Mouse (Mus musculus) urinary bladder, postnatal 14 days (tissue): ENCODE measurements around the gene Ppp1r35.
A peak's percentile ranks its signal among the peaks of the same experiment; 100 is the strongest.

Source experiments
- DNase-seq: peaks from one replicate; pipeline ENCODE4 v3.0.0; 2021; ENCODE audit warnings: low spot score

Gene Ppp1r35

GRCm38 (mm10) chr5:137782776-137783522, 4.3 kb downstream of the Ppp1r35 start:
- DNase-seq, result no peak

DNA sequence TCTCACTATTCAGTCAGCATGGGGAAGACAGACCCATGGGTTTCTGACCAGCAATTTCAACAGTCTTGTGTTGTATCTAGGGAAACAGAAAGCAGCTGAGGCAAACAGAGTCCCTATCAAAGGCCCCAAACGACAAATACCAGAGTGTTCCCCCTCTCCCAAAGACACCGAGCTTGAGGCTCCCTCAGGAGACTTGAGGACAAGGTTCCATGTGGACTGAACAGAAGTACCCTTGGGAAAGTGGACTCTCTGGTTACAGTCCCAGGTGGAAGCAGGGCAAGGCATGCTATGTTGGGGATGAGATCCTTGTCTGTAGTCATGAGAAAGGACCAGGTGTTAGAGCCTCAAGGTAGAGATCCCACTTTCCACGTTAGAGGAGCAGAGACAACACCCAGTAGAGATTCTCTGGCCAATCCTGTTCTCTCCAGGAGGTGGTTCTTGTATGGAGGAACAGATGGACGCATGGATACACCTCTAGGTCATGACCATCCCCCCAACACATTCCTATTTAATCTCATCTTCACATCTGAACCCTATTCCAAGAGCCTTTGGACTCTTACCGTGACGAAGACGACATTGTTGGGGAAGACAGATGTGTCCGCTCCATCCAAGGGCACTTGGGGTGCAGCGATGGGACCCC, 5.4 kb downstream of the Ppp1r35 start:
- no peak for DNase-seq

DNA sequence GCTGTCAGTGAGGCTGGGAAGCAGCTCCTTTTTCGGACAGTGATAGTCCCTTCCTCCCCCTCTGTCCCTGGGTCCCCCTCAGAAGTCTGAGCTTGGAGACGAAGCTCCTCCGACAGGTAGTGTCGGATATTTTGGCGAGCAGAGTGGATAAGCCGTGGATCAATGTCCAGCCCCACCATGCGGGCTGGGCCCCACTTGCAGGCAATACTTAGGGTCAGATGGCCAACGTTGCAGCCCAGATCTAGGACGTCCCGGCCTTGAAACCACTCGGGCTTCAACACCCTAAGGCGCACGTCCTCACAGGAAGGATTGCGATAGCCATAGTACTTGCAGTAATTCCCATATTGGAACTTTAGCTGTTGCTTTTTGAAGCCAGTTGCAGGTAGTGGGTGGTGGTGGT, 5.9 kb downstream of the Ppp1r35 start:
- no peak for DNase-seq

DNA sequence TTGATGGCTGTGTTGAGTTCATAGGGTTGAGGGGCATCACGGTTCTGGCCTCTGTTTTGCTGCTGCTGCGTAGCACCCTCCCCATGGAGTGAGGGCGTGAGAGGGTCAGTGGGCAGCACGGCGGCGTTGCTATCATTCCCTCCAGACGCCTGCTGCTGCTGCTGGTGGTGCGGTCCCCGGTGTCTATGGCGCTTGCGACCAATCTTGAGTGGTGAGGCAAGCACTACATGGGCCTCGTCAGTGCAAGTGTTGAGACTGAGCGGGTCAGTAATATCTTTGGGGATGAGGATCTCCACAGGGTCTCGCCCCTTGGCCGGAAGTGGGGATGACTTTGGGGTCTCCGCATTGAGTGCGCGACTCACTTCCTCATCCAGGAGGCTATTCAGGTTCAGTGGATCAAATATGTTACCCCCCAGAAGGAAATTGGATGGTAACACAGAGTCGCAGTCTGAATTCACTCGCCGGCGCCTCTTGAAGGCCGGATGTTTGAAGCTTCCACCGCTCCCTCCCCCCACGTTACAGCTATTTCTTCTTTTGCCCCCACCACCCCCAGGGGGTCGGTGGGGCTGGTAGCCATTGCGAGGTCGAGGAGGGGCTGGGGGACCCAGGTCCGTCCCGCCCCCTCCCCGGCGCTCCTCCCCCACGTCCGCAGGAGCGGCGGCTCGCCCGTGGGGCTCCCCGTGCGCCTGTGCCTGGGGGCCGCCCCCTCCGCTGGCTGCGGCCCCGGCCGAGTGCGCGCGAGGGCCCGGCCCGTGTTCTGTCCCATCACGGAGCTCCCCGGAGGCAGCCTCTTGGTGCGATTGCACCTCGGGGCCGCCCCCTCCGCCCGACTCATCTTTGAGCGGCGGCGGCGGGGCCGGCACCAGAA, 6.7 kb downstream of the Ppp1r35 start:
- peak; percentile 11 for DNase-seq

DNA sequence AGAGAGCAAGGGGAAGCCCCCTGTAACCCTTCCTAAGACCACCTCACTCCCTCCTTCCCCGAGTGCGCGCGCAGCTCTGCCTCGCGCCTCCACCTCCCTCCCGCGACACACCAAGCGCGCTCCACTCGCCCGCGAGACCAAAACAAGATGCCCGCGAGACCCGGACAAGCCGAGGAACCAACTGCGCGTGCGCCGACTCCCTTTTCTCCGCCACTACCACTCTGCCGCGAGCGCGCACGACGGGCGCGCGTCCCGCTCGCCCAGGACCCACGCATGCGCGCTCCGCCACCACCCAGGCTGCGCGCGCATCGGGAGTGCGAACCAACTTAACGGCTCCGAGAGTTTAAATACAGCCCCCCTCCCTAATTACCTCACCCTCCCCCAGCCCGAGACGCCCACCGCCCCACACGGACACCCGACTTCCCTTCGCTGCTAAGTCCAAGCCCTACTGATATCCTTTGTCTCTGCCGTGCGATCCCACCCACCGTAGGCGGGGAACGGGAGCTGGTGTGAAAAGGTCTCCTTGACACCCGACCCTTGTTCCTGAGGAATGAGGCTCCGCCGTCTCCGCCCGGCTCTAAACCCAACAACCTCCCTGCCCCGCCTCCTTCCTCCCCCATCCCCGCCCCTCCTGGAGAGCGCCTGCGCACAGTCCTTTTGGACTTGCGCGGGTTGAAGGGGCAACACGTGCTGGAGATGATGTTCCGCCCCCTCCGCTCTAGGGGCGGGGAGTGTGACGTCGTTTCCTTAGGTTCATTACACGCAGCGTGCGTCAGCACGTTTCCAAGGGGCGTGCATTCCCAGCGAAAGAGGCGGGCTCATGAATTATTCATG, 7.7 kb downstream of the Ppp1r35 start:
- peak; percentile 99 for DNase-seq

DNA sequence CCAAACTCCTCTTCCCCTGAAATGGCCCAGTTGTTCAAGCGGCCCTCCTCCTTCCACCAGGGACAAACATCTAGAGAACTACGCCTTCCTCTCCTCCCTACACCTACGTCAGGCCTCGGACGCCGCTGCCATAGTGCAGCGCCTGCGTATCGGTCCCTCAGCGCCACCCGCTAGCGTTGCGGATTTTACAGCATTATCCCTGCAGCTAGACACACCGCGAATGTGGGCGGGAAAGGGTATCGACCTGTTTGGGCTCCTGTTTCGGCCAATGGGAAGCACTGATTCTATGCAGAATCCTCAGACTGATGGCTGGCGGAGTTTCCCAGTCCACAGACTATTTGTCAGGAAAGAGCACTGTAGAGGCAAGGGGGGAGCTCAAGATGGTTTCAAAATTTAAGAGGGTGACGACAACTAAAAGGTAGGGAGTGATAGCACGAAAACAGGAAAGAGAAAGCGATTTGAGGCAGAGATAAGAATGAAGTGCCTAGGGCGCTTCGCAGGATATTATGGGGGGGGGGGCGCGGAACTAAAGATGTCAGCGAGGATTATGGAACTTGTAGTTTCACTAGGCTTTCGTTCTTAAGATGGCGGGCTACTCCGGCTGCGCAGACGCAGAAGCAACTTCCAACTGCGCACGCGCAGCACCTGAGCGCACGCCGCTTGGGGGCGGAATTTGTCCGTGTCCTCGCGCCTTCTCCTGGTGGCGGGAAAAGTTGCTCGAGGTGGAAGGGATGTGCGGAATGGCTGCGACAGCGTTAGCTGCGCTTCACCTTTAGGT, 8.7 kb downstream of the Ppp1r35 start, which contains the start of the genes Mepce and Zcwpw1:
Gene Mepce, minus strand, starts transcription at position 505 of the 778 bp plus-strand sequence.
Gene Zcwpw1, plus strand, starts transcription at position 648 of the 778 bp plus-strand sequence.
- DNase-seq, result peak; percentile 95

DNA sequence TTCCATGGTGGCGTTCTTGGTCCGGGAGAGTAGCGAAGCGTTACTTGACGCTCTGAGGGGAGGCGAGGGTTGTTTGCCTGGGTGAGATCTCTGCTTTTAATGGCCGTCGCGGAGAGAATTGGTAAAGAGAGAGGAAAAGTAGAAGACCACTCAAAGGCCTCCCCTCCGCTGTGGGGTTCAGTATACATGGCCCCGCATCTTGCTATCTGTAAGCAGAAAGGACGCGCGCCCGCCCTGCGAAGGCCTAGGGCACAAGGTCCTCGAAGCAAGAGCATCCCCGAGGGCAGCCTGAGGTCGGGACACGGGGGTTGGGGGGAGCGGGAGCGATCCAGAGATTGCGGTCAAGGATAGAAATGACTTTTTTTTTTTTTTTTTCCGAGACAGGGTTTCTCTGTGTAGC, 9.5 kb downstream of the Ppp1r35 start:
- peak; percentile 13 for DNase-seq

DNA sequence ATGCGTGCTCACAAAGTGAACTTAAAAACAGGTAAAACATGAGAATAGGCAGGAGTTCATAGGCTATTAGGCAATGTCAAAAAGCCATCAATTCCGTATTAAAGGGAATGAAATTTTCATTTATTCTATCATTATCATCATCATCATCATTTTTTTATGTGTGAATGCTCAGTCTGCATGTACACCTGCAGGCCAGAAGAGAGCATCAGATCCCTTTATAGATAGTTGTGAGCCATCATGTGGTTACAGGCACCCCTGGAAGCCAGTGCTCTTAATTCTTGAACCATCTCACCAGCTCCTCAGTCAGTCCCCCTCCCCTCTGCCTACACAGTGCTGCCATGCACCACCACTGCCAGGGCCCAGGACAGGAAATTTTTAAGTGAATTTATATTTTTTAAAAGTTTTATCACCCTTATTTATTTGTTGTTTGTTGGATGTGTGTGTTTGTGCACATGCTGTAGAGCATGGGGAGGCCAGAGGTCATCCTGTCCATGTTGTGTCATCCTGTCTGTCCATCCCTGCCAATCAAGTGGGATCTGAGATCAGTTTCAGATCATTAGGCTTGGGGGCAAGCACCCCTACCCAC, 10.4 kb downstream of the Ppp1r35 start:
- DNase-seq, result no peak

DNA sequence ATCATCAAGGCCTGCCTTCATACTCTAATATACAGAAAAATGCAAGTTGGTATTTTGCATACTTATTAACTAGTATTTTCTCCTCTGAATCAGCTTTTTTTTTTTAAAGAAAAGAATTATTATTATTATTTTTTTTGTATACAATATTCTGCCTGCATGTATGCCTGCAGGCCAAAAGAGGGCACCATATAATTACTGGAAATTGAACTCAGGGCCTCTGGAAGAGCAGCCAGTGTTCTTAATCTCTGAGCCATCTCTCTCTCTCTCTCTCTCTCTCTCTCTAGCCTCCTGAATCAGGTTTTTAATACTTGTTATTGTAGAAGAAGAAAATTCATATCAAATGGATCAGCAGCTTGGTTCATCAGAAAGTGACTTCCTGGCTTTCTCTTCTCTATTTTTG, 12.9 kb downstream of the Ppp1r35 start:
- no peak for DNase-seq

GRCm38 (mm10) chr5:137796606-137797005, 18.0 kb downstream of the Ppp1r35 start:
- no peak for DNase-seq

DNA sequence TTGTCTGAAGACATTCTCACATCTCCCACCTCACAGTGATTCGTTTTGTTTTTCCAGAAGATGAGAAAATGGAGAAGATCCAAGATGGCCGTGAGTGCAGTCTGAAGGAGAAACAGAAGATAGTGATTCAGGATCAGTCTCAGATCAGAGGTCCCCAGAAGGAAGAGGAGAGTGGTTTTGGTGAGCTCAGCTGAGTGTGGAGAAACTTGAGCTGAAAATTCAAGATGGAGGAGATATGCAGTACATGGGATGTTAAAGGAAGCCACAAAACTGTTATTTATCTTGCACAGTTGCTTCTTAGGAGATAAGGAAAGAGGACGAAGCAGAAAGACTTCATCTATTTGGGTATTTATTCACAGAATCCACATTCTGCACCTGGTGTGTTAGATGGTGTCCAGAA, 22.3 kb downstream of the Ppp1r35 start:
- no peak for DNase-seq

- no peak for DNase-seq
These were observed 27.5 kb downstream of the Ppp1r35 start for GRCm38 (mm10) chr5:137806158-137806557.

DNA sequence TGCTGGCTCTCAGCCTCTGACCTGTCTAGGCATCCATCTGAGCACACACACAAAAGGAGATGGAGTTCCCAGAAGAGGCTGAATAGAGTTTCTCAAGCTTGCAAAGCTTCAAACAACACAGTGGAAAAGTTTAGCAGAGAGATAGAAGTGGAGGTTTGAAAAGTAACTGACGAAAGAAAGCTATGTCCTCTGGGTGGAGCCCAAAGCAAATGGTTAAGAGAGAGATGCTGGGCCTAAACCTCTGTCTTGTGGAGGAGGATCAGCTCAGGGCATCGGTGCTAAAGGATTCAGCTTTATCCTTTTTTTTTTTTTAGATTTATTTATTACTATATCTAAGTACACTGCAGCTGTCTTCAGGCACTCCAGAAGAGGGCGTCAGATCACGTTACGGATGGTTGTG, 29.7 kb downstream of the Ppp1r35 start:
- no peak for DNase-seq

DNA sequence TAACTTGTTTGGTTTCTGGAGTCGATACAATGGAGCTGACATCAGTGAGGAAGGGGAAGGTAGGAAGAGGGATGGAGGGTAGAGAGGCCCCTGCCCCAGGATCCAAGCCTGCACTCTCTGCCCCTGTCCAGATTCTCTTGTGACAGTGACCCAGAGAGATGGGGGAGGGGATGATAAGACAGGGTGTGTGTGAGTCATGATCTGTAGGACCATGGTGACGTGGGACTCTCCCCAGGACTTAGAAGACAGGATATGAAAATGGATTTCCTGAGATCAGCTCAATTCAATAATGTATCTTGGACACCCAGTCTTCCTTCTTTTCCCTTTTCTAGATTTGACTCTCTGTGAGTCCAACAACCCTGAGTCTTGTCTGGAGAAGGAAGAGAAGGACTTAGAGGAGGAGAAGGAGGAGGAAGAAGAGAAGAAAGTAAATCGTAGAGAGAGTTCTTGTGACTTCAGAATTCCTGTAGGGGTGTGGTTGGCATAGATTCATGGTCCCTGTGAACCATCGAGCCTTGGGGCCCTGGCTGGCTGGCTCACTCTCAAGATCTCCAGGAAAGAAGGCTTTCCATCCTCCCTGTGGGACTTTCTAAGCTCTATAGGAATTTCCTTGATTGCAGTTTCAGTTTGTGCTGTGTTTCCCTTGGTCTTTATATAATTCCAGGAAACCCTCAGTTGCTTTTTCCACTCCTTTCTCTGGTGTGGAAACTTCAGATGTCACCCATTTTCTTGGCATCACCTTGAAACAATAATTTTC, 39.0 kb downstream of the Ppp1r35 start:
- DNase-seq, result no peak

GRCm38 (mm10) chr5:137822126-137822525, 43.5 kb downstream of the Ppp1r35 start:
- DNase-seq, result no peak

DNA sequence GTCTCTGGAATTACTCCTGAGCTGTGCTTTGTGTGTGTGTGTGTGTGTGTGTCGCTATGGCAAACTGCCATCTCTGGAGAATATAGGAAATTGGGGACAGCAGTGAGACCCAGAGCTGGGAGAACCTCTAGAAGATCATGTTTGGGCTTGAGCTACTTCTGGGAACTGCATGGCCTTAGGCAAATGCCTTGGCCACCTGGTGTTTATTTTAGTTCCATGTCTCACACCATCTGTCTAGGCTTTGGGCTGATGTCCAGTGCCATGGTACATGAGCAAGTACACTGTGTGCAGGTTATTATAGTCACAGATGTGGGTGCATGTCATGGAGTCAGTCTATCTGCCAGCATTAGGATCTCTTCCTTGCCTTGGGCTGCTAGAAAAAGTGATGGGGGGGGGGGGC, 44.0 kb downstream of the Ppp1r35 start:
- DNase-seq, result no peak

DNA sequence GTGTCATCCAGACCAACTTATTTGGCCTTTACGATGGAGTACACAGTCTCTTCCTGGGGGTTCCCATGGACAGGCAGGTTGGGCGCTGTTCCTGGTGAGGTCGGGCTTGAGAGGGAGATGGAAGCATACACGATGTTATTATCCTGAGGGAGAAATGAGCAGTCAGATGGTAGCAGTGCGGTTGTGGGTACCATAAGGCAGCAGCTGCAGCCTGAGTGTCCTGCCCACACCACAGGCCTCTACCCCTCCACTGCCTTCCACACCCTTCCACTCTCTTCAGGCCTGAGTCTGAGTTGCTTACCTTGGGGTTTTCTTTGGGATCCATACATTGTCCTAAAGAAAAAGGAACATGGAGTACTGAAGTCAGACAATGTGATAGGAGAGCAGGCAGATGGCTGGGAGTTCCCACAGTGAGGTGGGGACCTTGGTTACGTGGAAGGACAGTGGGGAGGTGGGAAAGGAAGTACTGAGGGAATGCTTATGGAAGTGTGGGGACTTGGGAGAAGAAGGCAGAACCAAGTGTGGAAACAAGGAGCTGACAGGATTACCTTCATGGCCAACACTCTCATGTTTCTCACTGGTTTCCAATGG, 44.9 kb downstream of the Ppp1r35 start:
- DNase-seq, result no peak

GRCm38 (mm10) chr5:137825030-137825429, 46.4 kb downstream of the Ppp1r35 start:
- no peak for DNase-seq

- no peak for DNase-seq
These were observed 47.3 kb downstream of the Ppp1r35 start for GRCm38 (mm10) chr5:137825971-137826370.
